ENCODE assay signal across 1 mouse cellular context in the genomic region with DNA sequence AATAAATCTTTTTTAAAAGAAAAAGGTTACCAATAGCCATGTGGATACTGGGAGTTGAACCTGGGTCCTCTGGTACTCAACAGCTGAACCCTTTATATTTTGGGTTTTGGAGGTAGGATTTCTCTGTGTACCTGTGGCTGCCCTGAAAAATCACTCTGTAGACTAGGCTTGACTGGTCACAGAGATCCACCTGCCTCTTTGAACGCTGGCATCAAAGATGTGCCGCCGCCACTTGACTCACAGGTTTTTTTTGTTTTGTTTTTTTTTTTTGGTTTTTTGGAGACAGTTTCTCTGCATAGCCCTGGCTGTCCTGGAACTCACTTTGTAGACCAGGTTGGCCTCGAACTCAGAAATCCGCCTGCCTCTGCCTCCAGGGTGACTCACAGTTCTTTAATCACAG.
A peak's percentile ranks its signal among the peaks of the same experiment; 100 is the strongest.
TF ChIP-seq lines count a peak whose summit lies in the region.

No protein-coding gene starts in this region.

TF ChIP-seq in MEL, 35 proteins besides CTCF, POLR2A, EP300 and RAD21:
- TF ChIP-seq POLR2AphosphoS5 (IDR thresholded peaks at IDR 0.05; ENCODE audit: borderline replicate concordance, low read depth, low read length) (no peak), KAT2A (conservative IDR thresholded peaks at IDR 0.05; ENCODE audit: low read depth, low read length) (0 out of 2 replicates have a peak, but pooled peaks have one; percentile 11)
TF ChIP-seq in MEL: peak in this region for 1.
